Comparison of ENCODE assay signal across 8 mouse cellular contexts in genomic region chr14:20674064-20674833, GRCm38 (mm10). TPM values are rescaled to one million over a fixed set of nuclear protein-coding genes. Genes with fewer than 3 reads are reported as not detected.
DNase-seq lines count a peak whose midpoint lies in the region; ATAC-seq and TF ChIP-seq lines count a peak whose summit lies in the region.

Gene Sec24c, plus strand, starts transcription at chr14:20674308.

- ATAC-seq in forebrain, embryonic 12.5 days (ENCODE audit: low FRiP score): peak; percentile 98
- peak; percentile 95 for ATAC-seq in heart, postnatal 0 days (ENCODE audit: insufficient read depth, low read depth)
- peak; percentile 97 for ATAC-seq in liver, embryonic 16.5 days (ENCODE audit: low read depth)
- ATAC-seq in neural tube, embryonic 13.5 days (ENCODE audit: low read depth): peak; percentile 97

- no peak for TF ChIP-seq CTCF in E14TG2a.4 (conservative IDR thresholded peaks at IDR 0.05; ENCODE audit: low read length)
- no peak for TF ChIP-seq CTCF in heart, postnatal 0 days (IDR thresholded peaks at IDR 0.05; ENCODE audit: low read depth)
- TF ChIP-seq CTCF in testis, adult 2 months (IDR thresholded peaks at IDR 0.05; ENCODE audit: control insufficient read depth, insufficient read depth, insufficient replicate concordance, low read depth, low read length): 0 out of 2 replicates have a peak, but pooled peaks have one; percentile 2

- 1% methylated on average over 43 of the region's 43 CpGs for WGBS in forebrain, embryonic 12.5 days
- under 1% methylated on average over 35 of the region's 43 CpGs for WGBS in heart, postnatal 0 days
- WGBS in liver, embryonic 16.5 days (ENCODE audit: insufficient replicate concordance): under 1% methylated on average over 43 of the region's 43 CpGs
- WGBS in neural tube, embryonic 13.5 days: under 1% methylated on average over 43 of the region's 43 CpGs

- peak within 1 kb of the TSS; percentile 82 for H3K9ac ChIP-seq in forebrain, embryonic 12.5 days
- peak within 1 kb of the TSS; percentile 79 for H3K9ac ChIP-seq in heart, postnatal 0 days (replicated peaks; ENCODE audit: low read depth, low read length)
- H3K9ac ChIP-seq in liver, embryonic 16.5 days (ENCODE audit: low read depth, low read length): peak within 1 kb of the TSS; percentile 91
- peak within 1 kb of the TSS; percentile 91 for H3K9ac ChIP-seq in neural tube, embryonic 13.5 days

- DNase-seq in c-Kit-positive CD71-positive TER-119-positive erythroid progenitor cells, embryonic 14.5 days (ENCODE audit: low spot score): peak; percentile 99
- peak; percentile 96 for DNase-seq in heart, postnatal 0 days (ENCODE audit: low spot score)
- peak; percentile 99 for DNase-seq in kidney, postnatal 4 days

- peaks cover 17% of the 10 kb centered on the region for H3K9me3 ChIP-seq in E14TG2a.4 (ENCODE audit: low read length)
- no peaks in the 10 kb centered on the region for H3K9me3 ChIP-seq in forebrain, embryonic 12.5 days
- no peaks in the 10 kb centered on the region for H3K9me3 ChIP-seq in heart, postnatal 0 days (replicated peaks; ENCODE audit: control insufficient read depth, low read length)
- H3K9me3 ChIP-seq in liver, embryonic 16.5 days (replicated peaks; ENCODE audit: control insufficient read depth, low read length): no peaks in the 10 kb centered on the region
- H3K9me3 ChIP-seq in neural tube, embryonic 13.5 days: no peaks in the 10 kb centered on the region

- peak; percentile 87 for TF ChIP-seq EP300 in heart, postnatal 0 days (IDR thresholded peaks at IDR 0.05; ENCODE audit: low read depth)

- H3K27ac ChIP-seq in forebrain, embryonic 12.5 days: peak within 1 kb of the TSS; percentile 84
- H3K27ac ChIP-seq in heart, postnatal 0 days (ENCODE audit: low read depth): peak within 1 kb of the TSS; percentile 98
- H3K27ac ChIP-seq in liver, embryonic 16.5 days (ENCODE audit: low read length): peak within 1 kb of the TSS; percentile 94
- H3K27ac ChIP-seq in neural tube, embryonic 13.5 days (replicated peaks): peak within 1 kb of the TSS; percentile 89
- peak within 1 kb of the TSS; percentile 96 for H3K27ac ChIP-seq in testis, adult 2 months (ENCODE audit: control insufficient read depth, insufficient read depth, low read depth, low read length)

- peak within 1 kb of the TSS; percentile 95 for H3K4me3 ChIP-seq in E14TG2a.4 (replicated peaks; ENCODE audit: low read length)
- peak within 1 kb of the TSS; percentile 80 for H3K4me3 ChIP-seq in forebrain, embryonic 12.5 days (replicated peaks)
- peak within 1 kb of the TSS; percentile 80 for H3K4me3 ChIP-seq in heart, postnatal 0 days (ENCODE audit: low read depth, low read length)
- H3K4me3 ChIP-seq in liver, embryonic 16.5 days (ENCODE audit: low read depth, low read length): peak within 1 kb of the TSS; percentile 97
- peak within 1 kb of the TSS; percentile 92 for H3K4me3 ChIP-seq in neural tube, embryonic 13.5 days
- H3K4me3 ChIP-seq in testis, adult 2 months (ENCODE audit: control insufficient read depth, low read depth, low read length): peak within 1 kb of the TSS; percentile 99

- H3K27me3 ChIP-seq in E14TG2a.4 (ENCODE audit: insufficient read depth, low read length): peaks cover 4% of the 10 kb centered on the region
- H3K27me3 ChIP-seq in forebrain, embryonic 12.5 days: peaks cover 9% of the 10 kb centered on the region; the same call in 1 of the 2 replicates
- H3K27me3 ChIP-seq in heart, postnatal 0 days (ENCODE audit: control insufficient read depth, insufficient read depth, low read length): no peaks in the 10 kb centered on the region
- H3K27me3 ChIP-seq in liver, embryonic 16.5 days (ENCODE audit: control insufficient read depth, insufficient read depth, low read depth, low read length): peaks cover 2% of the 10 kb centered on the region; the same call in 1 of the 2 replicates
- peaks cover 26% of the 10 kb centered on the region for H3K27me3 ChIP-seq in neural tube, embryonic 13.5 days
- no peaks in the 10 kb centered on the region for H3K27me3 ChIP-seq in testis, adult 2 months (ENCODE audit: control insufficient read depth, insufficient read depth, low read length)

- H3K36me3 ChIP-seq in E14TG2a.4 (ENCODE audit: insufficient read depth, low read length): peaks cover 42% of the 10 kb centered on the region
- H3K36me3 ChIP-seq in forebrain, embryonic 12.5 days (replicated peaks): peaks cover 35% of the 10 kb centered on the region
- H3K36me3 ChIP-seq in heart, postnatal 0 days (replicated peaks; ENCODE audit: control insufficient read depth, insufficient read depth, low read length): peaks cover 34% of the 10 kb centered on the region
- H3K36me3 ChIP-seq in liver, embryonic 16.5 days (ENCODE audit: control insufficient read depth, insufficient read depth): peaks cover 22% of the 10 kb centered on the region
- H3K36me3 ChIP-seq in neural tube, embryonic 13.5 days: peaks cover 37% of the 10 kb centered on the region
- H3K36me3 ChIP-seq in testis, adult 2 months (ENCODE audit: control insufficient read depth, insufficient read depth, low read length): peaks cover 1% of the 10 kb centered on the region

- peak within 1 kb of the TSS; percentile 87 for H3K4me2 ChIP-seq in forebrain, embryonic 12.5 days
- peak within 1 kb of the TSS; percentile 78 for H3K4me2 ChIP-seq in heart, postnatal 0 days (ENCODE audit: low read depth, low read length)
- peak within 1 kb of the TSS; percentile 73 for H3K4me2 ChIP-seq in liver, embryonic 16.5 days (ENCODE audit: low read depth, low read length)
- H3K4me2 ChIP-seq in neural tube, embryonic 13.5 days: peak within 1 kb of the TSS; percentile 79

- peak; percentile 70 for TF ChIP-seq POLR2A in testis, adult 2 months (IDR thresholded peaks at IDR 0.05; ENCODE audit: control insufficient read depth, low read depth, low read length)

- H3K4me1 ChIP-seq in E14TG2a.4 (replicated peaks; ENCODE audit: low read depth, low read length): peaks cover 18% of the 10 kb centered on the region
- H3K4me1 ChIP-seq in forebrain, embryonic 12.5 days: peaks cover 14% of the 10 kb centered on the region
- peaks cover 11% of the 10 kb centered on the region; the same call in 1 of the 2 replicates for H3K4me1 ChIP-seq in heart, postnatal 0 days (ENCODE audit: control insufficient read depth, insufficient read depth)
- peaks cover 11% of the 10 kb centered on the region for H3K4me1 ChIP-seq in liver, embryonic 16.5 days (ENCODE audit: control insufficient read depth, low read depth, low read length)
- H3K4me1 ChIP-seq in neural tube, embryonic 13.5 days (replicated peaks): peaks cover 24% of the 10 kb centered on the region
- no peaks in the 10 kb centered on the region for H3K4me1 ChIP-seq in testis, adult 2 months (ENCODE audit: control insufficient read depth, insufficient read depth, low read length)

RNA-seq across cellular contexts. Expression of gene Sec24c, which starts in this region (rescaled TPM):
- polyA plus RNA-seq in forebrain, embryonic 12.5 days (2016; fragmentation: Nextera tagmentation; extraction: Ambion mirVana): 87.6 and 94.8 TPM in 2 replicates
- total RNA-seq in heart, postnatal 0 days (2014; rRNA removed; ENCODE audit: low replicate concordance): 71.2 and 91.6 TPM in 2 replicates
- 42.6 and 42.9 TPM in 2 replicates for polyA plus RNA-seq in heart, postnatal 0 days (2015; fragmentation: Nextera tagmentation; extraction: Ambion mirVana)
- 36.5 and 46.0 TPM in 2 replicates for polyA plus RNA-seq in liver, embryonic 16.5 days (2015; fragmentation: Nextera tagmentation; extraction: Ambion mirVana)
- 89.6 and 94.6 TPM in 2 replicates for polyA plus RNA-seq in neural tube, embryonic 13.5 days (2015; fragmentation: Nextera tagmentation; extraction: Ambion mirVana)
- polyA plus RNA-seq in testis, adult 2 months (2012; rRNA removed): 78.2 and 80.7 TPM in 2 replicates

Comparison
In these comparisons a context has a peak if more than half of its experiments do, and no peak if none do; other contexts are left out.
1. Peak in every context shown above with its lines: DNase-seq, ATAC-seq, H3K4me3 ChIP-seq and H3K27ac ChIP-seq.